Mouse (Mus musculus) E14TG2a.4 (cell line): Measurements from ENCODE around the gene Pofut1.

Source experiments
- CTCF ChIP-seq: conservative IDR thresholded peaks from 2 replicates; pipeline ENCODE4 v1.5.1; 2014; ENCODE audit warnings: low read length
- POU5F1 ChIP-seq: IDR thresholded peaks from 2 replicates; pipeline ENCODE4 v1.6.1; 2014; ENCODE audit warnings: low read length, borderline replicate concordance

DNA sequence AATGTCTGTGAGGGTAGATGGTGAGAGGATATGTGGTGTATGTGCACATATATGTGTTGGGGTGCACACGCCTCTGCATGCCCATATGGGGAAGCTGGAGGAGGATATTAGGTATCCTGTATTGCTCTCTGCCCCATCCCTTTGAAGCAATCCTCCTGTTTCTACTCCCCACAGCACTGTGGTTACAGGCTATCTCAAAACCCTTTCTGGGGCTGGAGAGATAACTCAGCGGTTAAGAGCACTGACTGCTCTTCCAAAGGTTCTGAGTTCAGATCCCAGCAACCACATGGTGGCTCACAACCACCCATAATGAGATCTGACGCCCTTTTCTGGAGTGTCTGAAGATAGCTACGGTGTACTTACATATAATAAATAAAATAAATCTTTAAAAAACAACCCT, 45.2 kb downstream of the Pofut1 start:
- TF ChIP-seq CTCF, result no peak
- TF ChIP-seq POU5F1, result no peak
